Mouse (Mus musculus) lung, embryonic 16.5 days (tissue): Measurements from ENCODE around the gene Pitpna. TPM values are rescaled to one million over a fixed set of nuclear protein-coding genes. Genes with fewer than 3 reads are reported as not detected.

Source experiments
- microRNA-seq: library from miRNA; unstranded; fragments of <30 nt; microRNA quantifications from one replicate; pipeline ENCODE4, GENCODE M21; 2016
- polyA plus RNA-seq: library from polyadenylated mRNA; unstranded; fragments of >200 nt; fragmentation: Nextera tagmentation; extraction: Ambion mirVana; gene quantifications from 2 replicates; pipeline ENCODE4 v1.2.1, GENCODE M21; 2015

Gene Pitpna
- polyA plus RNA-seq, 1 experiment from 2014 or later, result 63.7 TPM

Small RNA genes lying within 50 kb of the gene (microRNA-seq; reads per million reads assigned to microRNA genes)
- not detected for gene Mir3971

Other genes with a start within 250 kb of the Pitpna start
- gene Rpa1, start 239.8 kb upstream of the Pitpna start, polyA plus RNA-seq, result 172 and 191 TPM in 2 replicates
- gene Smyd4, start 239.7 kb upstream of the Pitpna start, polyA plus RNA-seq, result 14.1 and 16.9 TPM in 2 replicates
- 61.3 and 67.5 TPM in 2 replicates for gene Serpinf1, start 165.4 kb upstream of the Pitpna start, polyA plus RNA-seq
- 0.95 and 9.2 TPM in 2 replicates for gene Serpinf2, start 148.5 kb upstream of the Pitpna start, polyA plus RNA-seq
- 5.3 and 5.9 TPM in 2 replicates for gene Wdr81, start 133.4 kb upstream of the Pitpna start, polyA plus RNA-seq
- gene Tlcd2, start 126.4 kb upstream of the Pitpna start, polyA plus RNA-seq, result 16.7 and 17.1 TPM in 2 replicates
- gene Prpf8, start 101.3 kb upstream of the Pitpna start, polyA plus RNA-seq, result 46.0 and 47.6 TPM in 2 replicates
- 0.83 and 0.89 TPM in 2 replicates for gene Rilp, start 78.0 kb upstream of the Pitpna start, polyA plus RNA-seq
- 16.4 and 17.7 TPM in 2 replicates for gene Scarf1, start 74.6 kb upstream of the Pitpna start, polyA plus RNA-seq
- 7.2 and 7.4 TPM in 2 replicates for gene Slc43a2, start 56.4 kb upstream of the Pitpna start, polyA plus RNA-seq
- 33.8 and 35.4 TPM in 2 replicates for gene Inpp5k, start 42.9 kb downstream of the Pitpna start, polyA plus RNA-seq
- gene Myo1c, start 62.4 kb downstream of the Pitpna start, polyA plus RNA-seq, result 93.0 and 96.5 TPM in 2 replicates
- gene Crk, start 91.2 kb downstream of the Pitpna start, polyA plus RNA-seq, result 108 and 112 TPM in 2 replicates
- gene Ywhae, start 144.8 kb downstream of the Pitpna start, polyA plus RNA-seq, result 833 and 905 TPM in 2 replicates
- 0.44 and 0.68 TPM in 2 replicates for gene Doc2b, start 208.0 kb downstream of the Pitpna start, polyA plus RNA-seq